Mouse (Mus musculus): Measurements from ENCODE around the gene Agbl4.

- TF ChIP-seq CTCF (IDR thresholded peaks at IDR 0.05; ENCODE audit: control insufficient read depth, insufficient read depth, insufficient read length) (no peak), CEBPB (IDR thresholded peaks at IDR 0.05; ENCODE audit: low read depth) (no peak), MYOG (IDR thresholded peaks at IDR 0.05; ENCODE audit: control insufficient read depth, extremely low read depth, insufficient read length) (no peak), USF1 (IDR thresholded peaks at IDR 0.05; ENCODE audit: low read depth) (no peak), FOSL1 (IDR thresholded peaks at IDR 0.05; ENCODE audit: insufficient read depth, low read length, poor library complexity, severe bottlenecking) (no peak)
Measured at GRCm38 (mm10) chr4:111280936-111281335, 883.5 kb downstream of the Agbl4 start.

Measured in C2C12 (cell line).